Mouse (Mus musculus) adrenal gland, adult (tissue): ENCODE data around the gene Hist2h2aa2.
A peak's percentile ranks its signal among the peaks of the same experiment; 100 is the strongest.
"Not testable (repeated sequence)": the region's sequence is repeated elsewhere in the genome, so short reads cannot be mapped to it uniquely, and the experiment has no call there.

Source experiments
- DNase-seq, 2 experiments: peaks; one replicate each; pipeline ENCODE4 v3.0.0; 2022 to 2023; ENCODE audit warnings: low spot score in 1 of 2; ENCODE audit not compliant: inconsistent age in 2 of 2

Gene Hist2h2aa2

DNA sequence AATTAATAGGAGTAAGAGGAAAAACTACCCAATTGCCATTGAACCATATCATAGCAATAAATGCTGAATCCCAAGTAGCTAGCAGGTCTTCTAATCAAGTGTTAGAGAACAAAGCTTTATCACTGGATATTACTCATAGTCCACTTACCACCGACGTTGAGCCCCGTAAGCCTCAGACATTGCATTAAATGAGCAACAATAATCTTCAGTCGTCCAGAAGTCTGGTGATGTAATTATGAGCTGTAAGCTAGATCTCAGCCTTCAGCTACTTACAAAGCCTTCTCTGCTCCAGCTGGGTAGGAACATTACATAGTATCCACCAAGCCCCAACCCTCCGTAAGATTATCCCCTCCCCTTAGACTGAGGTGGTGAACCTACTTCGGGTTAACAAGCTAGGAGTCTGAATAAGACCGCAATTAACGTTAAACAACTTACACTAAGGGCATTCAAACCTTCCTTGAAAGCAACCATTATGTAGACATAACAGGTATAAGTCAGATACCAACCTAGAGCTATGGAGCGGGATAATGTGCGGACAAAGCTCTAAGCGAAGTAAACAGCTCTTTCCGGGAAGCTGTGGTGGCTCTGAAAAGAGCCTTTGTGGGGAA, 2.1 kb downstream of the Hist2h2aa2 start:
- peak in 1 of 2 experiments; percentile 72 for DNase-seq

DNA sequence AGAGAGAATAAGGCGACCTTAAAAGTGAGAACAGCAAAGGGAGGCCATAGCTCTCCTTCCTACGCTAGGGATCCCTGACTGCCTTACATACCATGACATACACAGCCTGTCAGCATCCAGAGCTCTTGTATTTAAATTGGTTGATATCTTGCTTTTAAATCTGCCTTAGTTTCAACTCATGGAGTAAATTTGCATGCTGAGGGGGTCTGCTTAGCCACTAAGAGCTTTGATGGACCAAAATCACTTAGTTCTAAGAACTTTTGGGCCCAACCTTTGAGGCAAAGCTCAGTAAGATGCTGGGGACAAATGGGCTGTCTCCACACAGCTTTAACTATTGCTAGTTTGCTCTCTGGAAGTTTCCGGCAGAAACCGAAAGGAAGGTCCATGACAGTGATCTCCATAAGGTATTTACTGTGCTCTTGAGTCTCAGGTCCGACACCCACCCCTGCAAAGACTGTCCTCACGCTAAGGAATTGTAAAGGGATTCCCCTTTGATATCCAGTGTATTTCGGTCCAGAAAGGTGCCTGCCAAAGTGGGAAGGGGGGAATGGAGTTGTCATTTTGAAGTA, 2.7 kb downstream of the Hist2h2aa2 start:
- DNase-seq, result no peak

DNA sequence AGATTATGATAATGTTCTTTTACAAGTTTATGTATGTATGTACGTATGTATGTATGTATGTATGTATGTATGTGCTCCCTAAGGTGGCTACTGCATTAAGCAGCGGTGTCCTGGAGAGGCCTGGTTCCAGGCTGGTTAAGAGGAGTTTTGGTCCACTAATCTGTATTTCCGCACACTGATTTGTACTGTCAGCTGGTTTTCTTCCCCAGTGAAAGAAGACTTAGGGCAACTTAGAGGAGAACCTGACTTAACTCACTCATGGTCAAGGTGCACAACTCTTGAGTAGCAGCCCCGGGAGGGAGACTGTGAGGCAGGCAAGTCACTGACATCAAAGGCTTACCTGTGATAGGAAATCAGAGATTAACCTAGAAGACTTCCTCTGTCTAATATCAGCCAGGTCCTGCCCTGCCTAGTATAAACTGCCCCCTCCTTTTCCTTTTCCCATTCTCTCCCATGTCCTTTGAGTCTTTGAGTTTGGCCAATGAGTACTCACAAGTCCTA, 3.2 kb downstream of the Hist2h2aa2 start:
- DNase-seq, result no peak

DNA sequence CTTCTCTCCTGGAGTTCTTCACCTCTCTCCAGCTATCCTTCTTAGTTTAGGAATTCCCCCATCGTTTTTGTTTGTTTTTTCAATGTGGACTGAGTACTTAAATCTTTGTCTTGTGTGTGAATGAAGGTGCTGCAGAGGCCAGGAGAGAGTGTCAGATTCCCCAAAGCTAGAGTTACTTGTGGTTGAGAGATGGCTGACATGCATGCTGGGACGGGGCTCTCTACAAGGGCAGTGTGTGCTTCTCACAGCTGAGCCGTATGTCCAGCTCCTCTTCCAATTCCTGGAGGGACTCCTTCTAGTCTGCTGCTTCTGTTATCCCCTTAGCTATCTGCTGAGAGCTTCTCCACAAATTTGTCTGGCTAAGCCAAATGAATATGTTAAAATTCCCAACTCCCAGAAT, 4.2 kb downstream of the Hist2h2aa2 start:
- DNase-seq, result no peak

DNA sequence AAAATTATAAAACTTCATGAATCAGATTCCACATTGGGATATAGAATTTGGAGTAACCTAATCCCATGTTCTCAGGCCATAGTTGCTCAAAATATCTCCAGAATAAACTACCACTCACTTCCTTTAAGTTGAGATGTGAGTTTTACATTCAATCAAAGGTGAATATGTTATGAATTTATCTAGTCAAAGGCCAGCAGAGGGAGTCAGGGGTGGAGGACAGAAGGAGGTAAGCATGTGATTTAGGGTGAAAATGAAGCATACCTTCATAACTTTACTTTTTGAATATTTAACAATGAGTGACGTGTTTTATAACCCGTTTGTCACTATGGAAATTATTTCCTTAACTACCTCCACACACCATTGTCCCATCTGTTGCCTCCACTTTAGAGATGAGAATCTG, 5.2 kb downstream of the Hist2h2aa2 start:
- no peak for DNase-seq

DNA sequence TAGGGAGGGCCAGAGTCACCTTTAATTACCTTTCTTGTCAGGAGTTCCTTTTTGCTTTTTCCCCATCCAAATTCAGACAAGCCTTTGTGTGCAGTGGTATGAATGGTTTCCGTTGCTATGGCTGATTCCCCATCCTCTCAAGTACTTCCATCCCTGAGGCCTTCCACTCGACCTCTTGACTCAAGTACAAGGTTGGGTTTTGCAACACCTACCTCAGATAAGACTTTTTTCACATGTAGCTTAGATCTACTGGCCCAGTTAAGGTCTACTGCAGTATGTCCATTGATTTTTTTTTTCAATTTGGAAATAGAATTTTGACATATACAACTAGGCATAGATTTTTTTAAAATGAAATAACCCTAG, 8.3 kb downstream of the Hist2h2aa2 start:
- DNase-seq, result no peak

DNA sequence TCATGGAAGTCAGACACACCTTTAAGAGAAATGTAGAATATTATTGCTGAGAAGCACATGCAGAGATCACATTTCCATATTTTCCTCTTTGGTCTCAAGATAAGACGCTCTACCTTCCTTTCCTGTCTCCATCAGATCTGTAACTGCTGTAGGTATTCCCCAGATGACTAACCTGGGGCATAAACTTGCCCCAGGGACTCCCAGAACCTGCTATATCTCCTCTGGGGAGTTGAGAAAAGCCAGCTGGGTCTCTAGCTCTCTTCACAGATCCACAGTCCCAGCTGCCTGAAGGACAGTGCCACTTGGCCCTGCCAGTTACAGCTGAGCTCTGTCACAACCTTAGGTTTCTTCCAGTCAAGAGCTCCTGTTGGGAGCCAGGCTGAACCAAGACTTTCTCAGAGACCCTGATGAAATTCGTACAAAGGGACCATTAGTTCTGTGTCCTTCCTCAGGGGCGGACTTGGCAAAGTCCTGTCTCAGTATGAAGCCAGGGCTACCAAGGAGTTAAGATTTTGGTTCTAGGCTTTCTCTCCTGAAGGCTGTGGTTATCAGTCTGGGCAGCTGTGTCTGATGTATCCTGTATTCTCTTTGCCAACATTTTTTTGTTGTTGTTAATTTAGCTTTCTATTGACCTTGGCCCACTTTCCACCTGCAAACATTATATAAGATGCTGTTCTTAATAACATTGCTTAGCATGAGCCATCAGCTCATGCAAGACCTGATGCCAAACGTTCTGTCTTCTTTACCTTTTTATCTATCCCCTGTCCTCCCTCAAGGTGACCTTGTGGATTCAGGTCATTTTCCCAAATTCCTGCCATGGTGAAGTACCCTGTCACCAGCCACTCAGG, 8.9 kb downstream of the Hist2h2aa2 start:
- DNase-seq, result peak; percentile 62 to 87

DNA sequence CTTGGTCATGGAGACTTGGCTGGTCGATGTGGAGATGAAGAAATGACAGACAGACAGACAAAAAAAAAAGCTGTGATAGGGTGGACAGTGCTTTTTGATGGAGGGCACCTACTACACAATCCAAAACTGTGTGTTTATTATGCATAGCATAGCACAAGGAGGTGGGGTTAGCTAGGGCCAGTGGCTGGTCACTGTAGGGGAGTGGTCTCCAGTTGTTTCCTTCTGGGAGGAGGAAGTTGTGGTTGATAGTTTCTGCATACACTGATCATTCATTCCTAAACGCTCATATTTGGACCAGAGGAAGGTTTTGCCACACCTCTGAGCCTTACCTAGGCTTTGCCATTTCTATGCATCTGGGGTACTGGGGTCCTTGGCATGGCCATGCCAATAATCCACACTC, 9.7 kb downstream of the Hist2h2aa2 start:
- DNase-seq, result peak in 1 of 2 experiments; percentile 34

DNA sequence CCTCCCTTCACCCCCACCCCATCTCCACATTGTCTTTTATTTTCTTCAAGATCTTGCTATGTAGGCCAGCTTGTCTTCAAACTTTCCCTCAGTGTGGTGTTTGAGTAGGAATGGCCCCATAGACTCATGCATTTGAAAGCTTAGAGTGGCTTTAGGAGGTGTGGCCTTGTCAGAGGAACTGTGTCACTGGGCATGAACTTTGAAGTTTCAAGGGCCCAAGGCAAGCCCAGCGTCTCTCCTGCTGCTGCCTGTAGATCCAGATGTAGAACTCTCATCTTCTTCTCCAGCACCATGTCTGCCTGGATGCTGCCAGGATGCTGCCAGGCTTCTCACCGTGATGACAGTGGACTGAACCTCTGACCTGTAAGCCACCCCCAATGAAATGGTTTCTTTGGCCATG, 11.2 kb downstream of the Hist2h2aa2 start:
- peak; percentile 51 to 80 for DNase-seq

DNA sequence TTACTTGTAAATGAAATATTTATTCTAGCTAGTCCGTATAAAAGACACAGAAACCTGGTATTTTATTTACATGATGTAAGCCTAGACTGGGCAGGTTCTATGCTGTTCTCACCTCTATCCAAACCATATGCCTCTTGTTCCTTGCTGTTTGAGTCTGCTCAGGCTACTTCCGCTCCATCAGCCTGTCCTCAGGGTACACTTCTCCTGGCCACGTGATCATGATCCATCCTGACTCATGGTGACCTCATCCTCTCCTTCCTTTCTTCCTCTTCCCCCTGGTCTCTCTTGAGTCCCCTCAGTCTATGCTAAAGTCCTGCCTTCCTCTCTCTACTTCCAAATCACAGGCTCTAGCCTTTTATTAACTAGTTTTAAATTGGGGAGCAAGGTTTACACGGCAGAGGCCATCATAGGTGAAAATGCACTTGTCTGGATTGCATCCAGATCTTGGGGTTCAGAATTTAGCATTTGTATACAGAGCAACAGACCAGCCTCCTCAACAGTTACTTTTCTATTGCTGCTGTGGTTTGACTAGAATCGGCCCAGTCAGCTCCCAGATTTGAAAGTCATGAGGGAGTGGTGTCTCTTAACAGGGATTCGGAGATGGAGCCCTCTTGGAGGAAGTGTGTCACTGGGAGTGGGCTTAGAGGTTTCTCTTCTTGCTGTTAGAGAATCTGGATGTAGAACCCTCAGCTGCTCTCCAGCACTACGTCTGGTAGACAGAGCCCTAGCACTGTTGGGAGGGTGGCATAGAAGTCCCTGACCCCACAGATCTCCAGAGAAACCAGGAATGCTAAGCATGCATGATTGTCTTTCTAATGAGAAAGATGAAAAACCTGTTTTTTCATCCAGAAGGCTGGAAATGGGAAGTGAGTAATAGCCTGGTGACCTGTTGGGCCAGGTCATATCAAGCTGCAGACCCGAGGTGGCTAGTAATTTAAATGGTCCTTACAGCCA, 13.1 kb downstream of the Hist2h2aa2 start:
- DNase-seq, result peak; percentile 61 to 81

DNA sequence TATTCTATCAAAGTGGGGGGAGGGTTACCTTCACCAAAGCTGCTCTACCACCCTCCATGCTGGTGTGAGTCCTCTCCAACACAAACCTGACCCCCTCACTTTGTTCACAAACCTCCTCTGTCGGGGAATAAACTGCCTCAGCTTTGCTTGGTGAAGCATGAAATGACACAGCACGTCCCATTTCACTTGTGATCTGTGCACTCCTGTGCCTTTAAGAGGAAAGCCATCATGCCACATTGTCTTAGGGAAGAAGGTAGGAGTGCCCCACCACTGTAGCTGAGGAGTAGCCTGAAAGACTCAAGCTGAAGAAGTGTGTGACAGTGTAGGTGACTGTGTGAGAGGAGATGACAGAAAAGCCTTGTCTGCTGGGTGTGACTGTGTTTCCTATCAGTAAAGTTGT, 14.7 kb downstream of the Hist2h2aa2 start:
- DNase-seq, result no peak

DNA sequence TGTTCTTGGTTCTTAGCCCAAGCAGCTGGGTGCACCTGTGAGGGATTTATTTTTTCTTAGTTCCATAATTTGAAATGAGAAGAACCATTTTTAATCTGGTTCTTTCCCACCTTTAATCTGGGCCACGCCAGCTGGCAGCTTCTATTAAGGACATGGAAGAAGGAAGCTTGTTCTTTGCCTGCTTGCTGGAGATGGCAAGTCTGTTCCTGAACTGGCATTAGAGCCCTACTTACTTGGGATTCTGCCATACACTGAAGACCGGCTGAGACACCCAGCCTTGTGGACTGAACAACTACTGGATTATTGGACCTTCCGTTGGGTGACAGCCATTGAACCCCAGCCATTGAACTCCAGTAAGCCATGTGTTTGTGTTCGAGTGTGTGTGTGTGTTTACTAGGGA, 17.3 kb downstream of the Hist2h2aa2 start:
- peak in 1 of 2 experiments; percentile 57 for DNase-seq

DNA sequence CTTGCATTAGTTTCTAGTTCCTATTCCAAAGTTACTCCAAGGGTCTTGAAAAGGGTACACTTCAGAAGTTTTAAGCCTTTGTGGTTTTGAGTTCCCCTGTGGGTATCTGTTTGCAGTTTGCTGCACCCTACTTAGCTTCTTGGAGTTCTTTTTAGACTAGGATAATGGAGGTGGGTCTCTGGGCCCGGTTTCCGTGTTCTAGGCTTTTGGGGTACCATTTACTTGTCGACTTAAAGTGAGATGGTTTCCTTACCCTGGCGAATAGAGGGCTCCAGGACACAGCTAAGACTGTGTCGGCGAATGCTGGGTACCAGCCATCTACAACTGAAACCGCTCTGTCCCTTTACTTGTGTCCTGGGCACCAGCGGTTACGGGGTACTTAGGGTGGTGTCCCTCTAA, 18.4 kb downstream of the Hist2h2aa2 start:
- DNase-seq, result peak in 1 of 2 experiments; percentile 53

DNA sequence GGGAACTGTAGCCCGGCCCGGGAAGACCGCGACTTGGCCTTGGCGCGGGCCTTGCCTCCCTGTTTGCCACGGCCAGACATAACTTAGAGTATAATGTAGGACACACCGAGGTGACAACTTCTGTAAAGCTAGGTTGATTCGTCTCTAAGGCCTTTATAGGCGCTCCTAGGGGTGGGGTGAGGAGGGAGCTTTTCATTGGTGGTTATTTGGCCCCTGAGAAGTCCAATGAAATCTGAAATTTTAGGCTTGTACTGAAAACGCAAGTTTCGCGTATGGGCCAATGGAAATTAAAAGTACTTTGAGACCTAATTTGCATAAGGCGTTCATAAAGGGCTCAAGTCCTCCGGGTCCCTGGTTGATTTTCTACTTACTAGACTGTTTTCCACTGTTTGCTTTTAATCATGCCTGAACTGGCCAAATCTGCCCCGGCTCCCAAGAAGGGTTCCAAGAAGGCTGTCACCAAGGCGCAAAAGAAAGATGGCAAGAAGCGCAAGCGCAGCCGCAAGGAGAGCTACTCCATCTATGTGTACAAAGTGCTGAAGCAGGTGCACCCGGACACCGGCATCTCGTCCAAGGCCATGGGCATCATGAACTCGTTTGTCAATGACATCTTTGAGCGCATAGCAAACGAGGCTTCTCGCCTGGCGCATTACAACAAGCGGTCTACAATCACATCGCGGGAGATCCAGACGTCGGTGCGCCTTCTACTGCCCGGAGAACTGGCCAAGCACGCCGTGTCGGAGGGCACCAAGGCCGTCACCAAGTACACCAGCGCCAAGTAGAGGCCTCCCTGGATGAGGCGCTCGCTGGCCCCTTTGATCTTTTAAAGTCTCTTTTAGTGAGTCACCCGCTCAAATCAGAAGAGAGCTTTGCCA, 19.1 kb downstream of the Hist2h2aa2 start, which contains the start of the genes Hist2h2ac and Hist2h2be:
Gene Hist2h2ac (minus strand): TSS at position 116 of the 875 bp plus-strand sequence.
Gene Hist2h2be (plus strand): TSS at position 355 of the 875 bp plus-strand sequence.
- peak; percentile 93 to 99 for DNase-seq

DNA sequence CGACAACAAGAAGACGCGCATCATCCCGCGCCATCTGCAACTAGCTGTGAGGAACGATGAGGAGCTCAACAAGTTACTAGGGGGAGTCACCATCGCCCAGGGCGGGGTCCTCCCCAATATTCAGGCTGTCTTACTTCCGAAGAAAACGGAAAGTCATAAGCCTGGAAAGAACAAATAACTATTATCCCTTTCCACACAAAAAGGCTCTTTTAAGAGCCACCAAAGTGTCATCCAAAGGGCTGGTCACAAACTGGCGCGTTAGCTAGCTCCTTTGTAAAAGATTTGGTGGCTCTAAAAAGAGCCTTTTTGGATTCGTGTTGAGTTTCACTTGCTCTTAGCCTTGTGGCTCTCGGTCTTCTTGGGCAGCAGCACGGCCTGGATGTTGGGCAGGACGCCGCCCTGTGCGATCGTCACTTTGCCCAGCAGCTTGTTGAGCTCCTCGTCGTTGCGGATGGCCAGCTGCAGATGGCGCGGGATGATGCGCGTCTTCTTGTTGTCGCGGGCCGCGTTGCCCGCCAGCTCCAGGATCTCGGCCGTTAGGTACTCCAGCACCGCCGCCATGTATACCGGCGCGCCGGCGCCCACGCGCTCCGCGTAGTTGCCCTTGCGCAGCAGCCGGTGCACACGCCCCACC, 19.8 kb downstream of the Hist2h2aa2 start:
- not testable (repeated sequence) for DNase-seq

DNA sequence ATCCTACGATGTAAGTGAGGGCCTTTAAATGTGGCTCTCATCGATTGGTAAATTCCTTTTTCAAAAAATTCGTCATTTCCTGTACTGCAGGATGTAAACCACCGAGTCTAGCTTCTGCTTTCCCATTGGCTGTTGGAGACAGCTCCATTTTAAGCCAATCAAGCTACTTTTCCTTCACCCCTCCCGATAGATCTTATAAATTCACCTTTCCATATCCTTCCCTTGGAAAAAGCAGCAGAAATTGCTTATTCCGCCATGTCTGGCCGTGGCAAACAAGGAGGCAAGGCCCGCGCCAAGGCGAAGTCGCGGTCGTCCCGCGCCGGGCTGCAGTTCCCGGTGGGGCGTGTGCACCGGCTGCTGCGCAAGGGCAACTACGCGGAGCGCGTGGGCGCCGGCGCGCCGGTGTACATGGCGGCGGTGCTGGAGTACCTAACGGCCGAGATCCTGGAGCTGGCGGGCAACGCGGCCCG, 20.4 kb downstream of the Hist2h2aa2 start, which contains the start of the genes Bola1 and Hist2h2ab:
Gene Bola1 (minus strand): TSS at position 49 of the 470 bp plus-strand sequence.
Gene Hist2h2ab (plus strand): TSS at position 205 of the 470 bp plus-strand sequence.
- peak; percentile 84 to 95 for DNase-seq

DNA sequence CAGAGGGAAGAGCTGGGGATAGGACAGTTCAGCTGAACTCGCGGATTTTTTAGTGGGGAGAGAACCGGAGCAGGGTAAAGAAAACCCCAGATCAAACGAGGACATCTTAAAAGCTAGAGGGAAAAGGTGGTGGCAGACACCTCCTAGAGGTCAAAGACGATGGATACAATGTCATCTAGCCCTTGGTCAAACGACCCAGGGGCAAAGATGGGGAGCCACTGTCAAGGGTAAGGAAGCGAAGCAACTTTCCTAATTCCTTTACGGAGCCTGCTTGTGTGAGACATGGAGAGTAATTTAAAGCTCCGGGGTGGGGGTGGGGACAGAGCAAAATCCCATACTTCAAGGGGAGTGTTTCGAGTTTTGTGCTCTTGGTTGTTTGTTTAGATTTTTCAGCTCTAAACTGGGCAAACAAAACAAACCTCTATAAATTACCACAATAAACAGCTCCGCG, 20.9 kb downstream of the Hist2h2aa2 start:
- DNase-seq, result peak in 1 of 2 experiments; percentile 85

DNA sequence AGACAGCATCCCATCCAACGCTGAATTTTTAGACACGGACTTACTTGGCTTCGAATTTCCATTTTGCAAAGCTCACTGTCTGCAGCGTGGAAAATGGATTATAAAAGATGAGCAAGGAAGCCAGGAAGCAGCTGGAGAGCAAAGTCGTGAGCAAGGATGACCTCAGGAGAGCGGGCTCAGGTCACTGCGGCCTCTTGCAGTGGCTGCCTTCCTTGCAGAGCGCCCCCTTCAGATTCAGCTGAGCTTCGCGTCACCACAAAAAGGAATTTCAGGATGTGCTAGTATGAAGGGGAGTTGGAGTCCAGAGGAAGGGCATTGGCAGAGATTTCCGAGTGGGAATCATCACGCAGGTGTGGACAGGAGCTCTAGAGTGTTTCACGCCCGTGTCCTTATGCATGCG, 30.8 kb downstream of the Hist2h2aa2 start:
- peak; percentile 44 to 76 for DNase-seq

DNA sequence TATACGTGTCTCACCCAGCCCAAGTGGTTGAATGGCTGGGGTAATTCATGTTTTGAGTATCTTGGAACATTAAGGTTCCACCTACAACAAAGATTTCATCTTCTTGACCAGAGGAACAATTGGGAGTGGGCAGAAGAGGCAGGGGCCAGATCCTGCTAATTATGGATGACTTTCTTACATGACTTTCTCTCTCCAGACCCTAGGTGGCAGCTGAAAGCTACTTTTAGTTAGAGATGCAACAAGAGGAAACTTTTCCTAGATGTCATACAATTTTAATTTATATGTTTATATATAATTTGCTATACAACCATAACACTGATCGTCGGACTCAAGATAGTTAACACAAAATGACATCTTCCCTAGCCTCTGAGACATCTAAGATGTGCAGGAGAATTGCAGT, 32.3 kb downstream of the Hist2h2aa2 start:
- peak in 1 of 2 experiments; percentile 53 for DNase-seq
